Mouse (Mus musculus): ENCODE data around the gene Hist1h1e. TPM values are rescaled to one million over a fixed set of nuclear protein-coding genes. Genes with fewer than 3 reads are reported as not detected.

Hist1h1e gene
- polyA plus RNA-seq, 1 experiment from 2014 or later: 6.8 TPM

DNA sequence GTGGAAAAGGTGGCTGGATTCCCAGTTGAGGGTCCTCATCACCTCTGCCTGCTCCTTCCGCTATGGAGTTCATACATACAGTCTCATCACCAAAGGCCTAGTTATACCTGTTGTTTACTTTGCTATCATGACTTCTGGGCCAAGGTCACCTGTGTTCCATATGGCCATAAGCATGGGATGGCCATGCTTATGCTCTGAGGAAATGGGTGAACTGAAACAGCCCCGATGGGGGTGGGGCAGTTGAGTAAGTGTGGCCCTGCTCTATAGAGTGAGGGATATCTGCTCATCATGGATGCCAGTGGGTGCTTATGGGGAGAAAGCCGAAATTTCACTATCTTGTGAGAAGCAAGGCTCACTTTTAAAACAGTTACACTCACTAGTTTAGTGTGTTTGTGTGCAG, 17.3 kb downstream of the Hist1h1e start:
- H3K36me3 ChIP-seq (ENCODE audit: control insufficient read depth, insufficient read depth): no peaks in the 10 kb centered on the region
- ATAC-seq: no peak
- H3K9me3 ChIP-seq (ENCODE audit: control insufficient read depth): no peaks in the 10 kb centered on the region
- no peak overlapping the region for H3K27ac ChIP-seq (ENCODE audit: low read depth, low read length)
- no peaks in the 10 kb centered on the region for H3K27me3 ChIP-seq (replicated peaks; ENCODE audit: control insufficient read depth, insufficient read depth, low read length)
- 89% methylated on average over 3 of the region's 3 CpGs for WGBS
- TF ChIP-seq CTCF (IDR thresholded peaks at IDR 0.05; ENCODE audit: low read depth): no peak
- H3K4me1 ChIP-seq (replicated peaks; ENCODE audit: control insufficient read depth, insufficient read depth, low read length): no peaks in the 10 kb centered on the region
- no peak overlapping the region for H3K4me3 ChIP-seq (ENCODE audit: low read depth, low read length)
- no peak overlapping the region for H3K9ac ChIP-seq (ENCODE audit: low read depth, low read length)
- no peak overlapping the region for H3K4me2 ChIP-seq (replicated peaks; ENCODE audit: low read depth)

DNA sequence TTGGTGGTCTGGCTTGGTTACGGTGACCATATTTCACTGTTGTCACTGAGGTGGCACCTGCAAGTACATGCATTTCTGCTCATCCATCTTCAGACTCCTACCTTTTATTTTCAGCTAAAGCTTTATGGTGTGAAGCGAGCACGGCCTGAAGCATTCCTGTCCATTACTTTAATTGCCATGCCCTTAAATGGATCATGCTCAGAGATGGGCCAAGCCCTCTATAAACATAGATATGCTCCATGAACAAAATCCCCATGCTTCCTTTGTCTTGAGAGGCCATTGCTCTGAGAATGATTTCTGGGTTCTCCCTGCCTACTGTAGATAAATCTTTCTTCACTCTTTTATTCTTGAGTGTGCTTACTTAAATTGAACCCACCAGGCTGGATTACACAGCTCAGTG, 17.9 kb downstream of the Hist1h1e start:
- Histone ChIP-seq H3K27me3 (replicated peaks; ENCODE audit: control insufficient read depth, insufficient read depth, low read length) (no peaks in the 10 kb centered on the region), H3K4me1 (replicated peaks; ENCODE audit: control insufficient read depth, insufficient read depth, low read length) (no peaks in the 10 kb centered on the region), H3K36me3 (ENCODE audit: control insufficient read depth, insufficient read depth) (no peaks in the 10 kb centered on the region), H3K27ac (ENCODE audit: low read depth, low read length) (no peak overlapping the region), H3K9me3 (ENCODE audit: control insufficient read depth) (no peaks in the 10 kb centered on the region), H3K4me2 (replicated peaks; ENCODE audit: low read depth) (no peak overlapping the region), H3K9ac (ENCODE audit: low read depth, low read length) (no peak overlapping the region), H3K4me3 (ENCODE audit: low read depth, low read length) (no peak overlapping the region)
- ATAC-seq: no peak
- no peak for TF ChIP-seq CTCF (IDR thresholded peaks at IDR 0.05; ENCODE audit: low read depth)
- 85% methylated on average over 3 of the region's 3 CpGs for WGBS

DNA sequence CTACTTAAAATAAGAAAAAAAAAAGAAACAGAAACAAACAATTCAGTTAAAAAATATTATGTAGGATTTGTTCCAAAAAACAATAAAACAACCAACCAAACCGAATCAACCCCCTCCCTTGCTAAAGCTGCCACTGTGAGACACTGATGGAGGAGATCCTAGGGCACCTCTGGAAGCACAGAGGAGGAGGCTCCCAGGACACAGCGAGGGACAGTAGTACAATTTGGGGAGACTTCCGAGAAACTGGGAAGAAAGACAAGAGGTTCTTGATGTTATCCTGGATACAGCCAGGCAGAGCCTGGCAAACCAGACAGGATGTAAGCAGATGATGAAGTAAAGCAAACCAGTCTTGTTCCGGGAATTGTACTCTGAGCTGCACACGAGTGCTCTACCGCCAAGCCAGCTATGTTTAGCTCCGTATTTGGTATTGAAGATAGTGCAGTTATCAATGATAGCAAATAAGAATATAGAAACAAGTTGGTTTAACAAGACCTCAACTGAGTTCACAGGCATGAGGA, 19.1 kb downstream of the Hist1h1e start:
- WGBS: 62% methylated on average over 7 of the region's 7 CpGs
- TF ChIP-seq CTCF (IDR thresholded peaks at IDR 0.05; ENCODE audit: low read depth): no peak

DNA sequence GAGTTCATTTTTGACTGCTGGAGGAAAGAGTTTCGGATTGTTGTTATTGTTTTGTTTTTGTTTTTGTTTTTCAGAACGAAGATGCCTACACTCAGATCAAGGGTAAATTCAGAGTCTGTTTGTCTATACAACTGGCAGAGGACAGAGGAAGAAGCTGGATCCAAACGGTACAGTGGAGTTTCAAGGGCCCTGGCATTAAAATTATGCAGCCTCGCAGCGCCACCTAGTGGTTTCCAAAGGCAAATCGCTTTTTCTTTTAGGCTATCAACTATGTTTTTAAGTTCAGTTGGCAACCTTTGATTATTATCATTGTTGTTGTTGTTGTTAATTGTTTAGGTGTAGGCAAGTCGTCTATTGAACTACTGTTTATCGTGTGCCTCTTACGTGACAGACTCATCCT, 24.4 kb downstream of the Hist1h1e start:
- no peaks in the 10 kb centered on the region for H3K27me3 ChIP-seq (replicated peaks; ENCODE audit: control insufficient read depth, insufficient read depth, low read length)
- TF ChIP-seq CTCF (IDR thresholded peaks at IDR 0.05; ENCODE audit: low read depth): peak; percentile 87
- 0 out of 2 replicates have a peak, but pooled peaks cover 8% of the 10 kb centered on the region for H3K4me1 ChIP-seq (replicated peaks; ENCODE audit: control insufficient read depth, insufficient read depth, low read length)
- H3K27ac ChIP-seq (ENCODE audit: low read depth, low read length): no peak overlapping the region
- H3K9ac ChIP-seq (ENCODE audit: low read depth, low read length): no peak overlapping the region
- WGBS: 6% methylated on average over 9 of the region's 9 CpGs
- H3K4me3 ChIP-seq (ENCODE audit: low read depth, low read length): no peak overlapping the region
- H3K4me2 ChIP-seq (replicated peaks; ENCODE audit: low read depth): no peak overlapping the region
- no peaks in the 10 kb centered on the region for H3K36me3 ChIP-seq (ENCODE audit: control insufficient read depth, insufficient read depth)
- no peaks in the 10 kb centered on the region for H3K9me3 ChIP-seq (ENCODE audit: control insufficient read depth)
- no peak for ATAC-seq

More for the DNA sequence above, 19.1 kb downstream of the Hist1h1e start:
- H3K9ac ChIP-seq (ENCODE audit: low read depth, low read length): no peak overlapping the region
- no peaks in the 10 kb centered on the region for H3K36me3 ChIP-seq (ENCODE audit: control insufficient read depth, insufficient read depth)
- ATAC-seq: no peak
- H3K4me3 ChIP-seq (ENCODE audit: low read depth, low read length): no peak overlapping the region
- H3K4me2 ChIP-seq (replicated peaks; ENCODE audit: low read depth): no peak overlapping the region
- H3K27me3 ChIP-seq (replicated peaks; ENCODE audit: control insufficient read depth, insufficient read depth, low read length): no peaks in the 10 kb centered on the region
- no peaks in the 10 kb centered on the region for H3K4me1 ChIP-seq (replicated peaks; ENCODE audit: control insufficient read depth, insufficient read depth, low read length)
- no peak overlapping the region for H3K27ac ChIP-seq (ENCODE audit: low read depth, low read length)
- no peaks in the 10 kb centered on the region for H3K9me3 ChIP-seq (ENCODE audit: control insufficient read depth)

DNA sequence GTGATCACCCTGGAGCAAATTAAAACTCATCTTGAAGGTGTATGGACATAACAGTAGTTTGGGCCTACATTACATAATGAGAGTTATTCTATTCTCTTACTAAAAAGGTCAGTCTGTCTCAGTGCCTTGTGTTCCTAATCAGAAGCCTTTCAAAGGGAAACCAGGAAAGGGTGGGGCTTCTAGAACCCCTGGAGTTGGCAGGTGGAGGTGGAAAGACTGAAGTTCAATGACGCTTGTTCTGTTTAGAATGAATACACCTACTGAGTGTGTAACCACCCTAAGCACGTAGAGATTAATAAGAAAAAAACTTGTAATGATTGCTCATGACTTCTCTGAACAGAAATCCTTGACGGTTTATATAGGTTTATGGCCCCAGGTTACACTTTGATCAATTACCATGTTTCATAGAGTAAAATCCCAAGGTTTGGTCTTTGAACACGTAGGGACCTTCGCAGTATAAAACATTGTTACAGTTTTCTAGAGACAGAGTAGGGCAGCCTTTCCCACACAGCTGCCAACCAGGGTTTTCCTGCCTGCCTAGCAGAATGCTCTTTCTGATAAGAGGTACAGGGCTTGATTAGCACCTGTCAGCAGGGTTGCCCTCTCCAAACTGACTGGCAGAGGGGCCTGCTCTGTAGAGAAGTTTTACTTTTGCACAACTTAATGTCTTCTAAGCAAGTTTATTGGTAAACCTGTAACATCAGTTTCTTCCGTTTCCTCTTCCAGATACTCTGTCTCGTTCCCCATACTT, 26.6 kb downstream of the Hist1h1e start:
- no peaks in the 10 kb centered on the region for H3K36me3 ChIP-seq (ENCODE audit: control insufficient read depth, insufficient read depth)
- WGBS: 50% methylated on average over 7 of the region's 7 CpGs
- no peak for TF ChIP-seq CTCF (IDR thresholded peaks at IDR 0.05; ENCODE audit: low read depth)
- H3K4me1 ChIP-seq (replicated peaks; ENCODE audit: control insufficient read depth, insufficient read depth, low read length): 0 out of 2 replicates have a peak, but pooled peaks cover 10% of the 10 kb centered on the region
- no peak overlapping the region for H3K4me3 ChIP-seq (ENCODE audit: low read depth, low read length)
- no peaks in the 10 kb centered on the region for H3K9me3 ChIP-seq (ENCODE audit: control insufficient read depth)
- peak; percentile 83 for ATAC-seq
- 0 out of 2 replicates have a peak overlapping the region, but pooled peaks have one; percentile 7 for H3K9ac ChIP-seq (ENCODE audit: low read depth, low read length)
- no peak overlapping the region for H3K4me2 ChIP-seq (replicated peaks; ENCODE audit: low read depth)
- peak overlapping the region; percentile 62 for H3K27ac ChIP-seq (ENCODE audit: low read depth, low read length)
- H3K27me3 ChIP-seq (replicated peaks; ENCODE audit: control insufficient read depth, insufficient read depth, low read length): no peaks in the 10 kb centered on the region

DNA sequence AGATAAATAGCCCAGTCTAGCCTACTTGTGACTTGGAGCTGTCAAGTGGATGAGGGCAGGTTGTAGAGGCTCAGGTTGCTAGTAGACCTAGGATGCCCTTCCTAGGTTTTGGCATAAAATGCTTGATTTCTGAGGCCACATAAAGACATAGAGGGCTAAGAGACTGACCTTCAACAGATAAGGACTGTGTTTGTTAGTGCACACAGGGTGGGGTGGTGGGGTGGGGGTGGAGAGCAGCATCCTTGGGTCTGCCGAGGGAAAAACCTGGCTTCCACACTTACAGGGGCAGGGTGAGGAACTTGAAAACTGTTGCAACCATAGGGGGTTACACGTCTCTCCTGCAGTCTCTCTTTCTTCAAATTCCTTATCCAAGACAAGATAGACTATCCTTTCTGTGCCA, 27.2 kb downstream of the Hist1h1e start:
- Histone ChIP-seq H3K9me3 (ENCODE audit: control insufficient read depth) (no peaks in the 10 kb centered on the region), H3K4me2 (replicated peaks; ENCODE audit: low read depth) (no peak overlapping the region), H3K27me3 (replicated peaks; ENCODE audit: control insufficient read depth, insufficient read depth, low read length) (no peaks in the 10 kb centered on the region), H3K4me3 (ENCODE audit: low read depth, low read length) (no peak overlapping the region), H3K4me1 (replicated peaks; ENCODE audit: control insufficient read depth, insufficient read depth, low read length) (0 out of 2 replicates have a peak, but pooled peaks cover 10% of the 10 kb centered on the region), H3K27ac (ENCODE audit: low read depth, low read length) (peak overlapping the region; percentile 62; the same call in 1 of the 2 replicates), H3K36me3 (ENCODE audit: control insufficient read depth, insufficient read depth) (no peaks in the 10 kb centered on the region), H3K9ac (ENCODE audit: low read depth, low read length) (0 out of 2 replicates have a peak overlapping the region, but pooled peaks have one; percentile 7)
- no peak for ATAC-seq
- 43% methylated on average over 2 of the region's 2 CpGs for WGBS
- TF ChIP-seq CTCF (IDR thresholded peaks at IDR 0.05; ENCODE audit: low read depth): no peak

Data from intestine, postnatal 0 days (tissue).